Mouse (Mus musculus): Measurements from ENCODE around the gene Sun5. TPM values are rescaled to one million over a fixed set of nuclear protein-coding genes. Genes with fewer than 3 reads are reported as not detected.
"Not testable (repeated sequence)": the region's sequence is repeated elsewhere in the genome, so short reads cannot be mapped to it uniquely, and the experiment has no call there.

The Sun5 gene
- total RNA-seq, 1 experiment = not detected

DNA sequence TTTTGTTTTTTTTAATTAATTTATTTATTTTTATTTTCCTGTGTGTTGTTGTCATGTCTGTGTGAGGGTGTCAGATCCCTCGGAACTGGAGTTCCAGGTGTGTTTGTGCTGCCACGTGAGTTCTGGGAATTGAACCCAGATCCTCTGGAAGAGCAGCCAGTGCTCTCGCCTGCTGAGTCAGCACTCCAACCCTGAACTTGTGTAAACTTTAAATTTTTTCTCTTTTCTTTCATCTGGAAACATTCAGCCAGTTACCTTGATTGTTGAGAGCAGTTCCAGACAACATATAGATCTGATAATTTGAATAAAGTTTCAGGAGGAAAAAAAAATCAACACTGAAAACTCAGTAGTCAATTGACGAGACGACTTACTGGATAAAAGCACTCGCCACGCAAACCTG is 42.2 kb downstream of the Sun5 start:
- in situ Hi-C loops (cut with MboI; ENCODE audit: low sequenced_read_pairs in 2 of 2, unreplicated experiment in 2 of 2) = no loop called here
- H3K9me3 ChIP-seq (ENCODE audit: control insufficient read depth, insufficient read depth, low read depth, low read length) = no peaks in the 10 kb centered on the region
- no peak overlapping the region for H3K4me3 ChIP-seq (ENCODE audit: insufficient read depth in 1 of 2, low read depth in 1 of 2, low read length in 2 of 2, poor library complexity in 1 of 2, severe bottlenecking in 1 of 2)
- no peaks in the 10 kb centered on the region for H3K4me1 ChIP-seq (ENCODE audit: control insufficient read depth in 2 of 2, insufficient read depth in 2 of 2, low read length in 2 of 2, poor library complexity in 1 of 2)
- no peak for DNase-seq (ENCODE audit: low read depth, low spot score)
- no peaks in the 10 kb centered on the region for H3K36me3 ChIP-seq (ENCODE audit: control insufficient read depth, insufficient read depth, low read length, poor library complexity, severe bottlenecking)
- no peak overlapping the region for H3K9ac ChIP-seq (ENCODE audit: insufficient read depth, low read depth, low read length, poor library complexity, severe bottlenecking)
- TF ChIP-seq HCFC1 (IDR thresholded peaks at IDR 0.05; ENCODE audit: borderline replicate concordance, insufficient read depth, low read length) = no peak
- peak; percentile 82 for TF ChIP-seq MAFK (IDR thresholded peaks at IDR 0.05; ENCODE audit: insufficient read depth, low read depth, low read length)
- H3K27ac ChIP-seq (ENCODE audit: insufficient read depth, low read depth, low read length, poor library complexity, severe bottlenecking) = no peak overlapping the region

DNA sequence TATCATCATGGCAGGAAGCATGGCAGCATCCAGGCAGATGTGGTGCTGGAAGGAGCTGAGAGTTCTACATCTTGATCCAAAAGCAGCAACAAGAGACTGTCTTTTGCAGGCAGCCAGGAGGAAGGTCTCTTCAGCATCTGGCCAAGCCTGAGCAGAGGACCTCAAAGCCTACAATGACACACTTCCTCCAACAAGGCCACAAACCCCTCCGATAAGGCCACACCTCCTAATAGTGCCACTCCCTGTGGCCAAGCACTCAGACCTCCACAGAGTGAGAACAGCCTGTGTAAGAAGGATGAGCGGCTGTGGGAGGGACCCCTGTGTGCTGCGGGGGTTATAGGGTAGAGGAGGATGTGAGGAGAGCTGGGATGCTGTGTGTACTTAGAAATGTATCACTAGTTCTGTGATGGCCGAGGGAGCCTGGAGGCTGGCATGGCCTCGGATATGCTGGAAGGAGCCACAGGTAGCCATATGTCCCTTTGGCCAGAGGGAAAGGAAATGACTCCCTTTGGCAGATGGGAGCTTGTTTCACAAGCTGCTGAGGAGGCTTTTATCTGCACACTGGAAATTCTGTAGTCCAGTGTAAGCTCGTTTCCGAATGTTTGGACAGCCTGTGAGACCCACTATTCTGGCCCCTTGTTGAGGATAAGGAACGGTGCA is 43.6 kb downstream of the Sun5 start:
- Histone ChIP-seq H3K36me3 (ENCODE audit: control insufficient read depth, insufficient read depth, low read length, poor library complexity, severe bottlenecking) (no peaks in the 10 kb centered on the region), H3K9me3 (ENCODE audit: control insufficient read depth, insufficient read depth, low read depth, low read length) (no peaks in the 10 kb centered on the region), H3K4me3 (ENCODE audit: insufficient read depth in 1 of 2, low read depth in 1 of 2, low read length in 2 of 2, poor library complexity in 1 of 2, severe bottlenecking in 1 of 2) (no peak overlapping the region), H3K9ac (ENCODE audit: insufficient read depth, low read depth, low read length, poor library complexity, severe bottlenecking) (no peak overlapping the region), H3K4me1 (ENCODE audit: control insufficient read depth in 2 of 2, insufficient read depth in 2 of 2, low read length in 2 of 2, poor library complexity in 1 of 2) (no peaks in the 10 kb centered on the region), H3K27ac (ENCODE audit: insufficient read depth, low read depth, low read length, poor library complexity, severe bottlenecking) (no peak overlapping the region)
- no peak for DNase-seq (ENCODE audit: low read depth, low spot score)
- TF ChIP-seq ZNF384 (IDR thresholded peaks at IDR 0.05; ENCODE audit: low read depth, low read length) (no peak), ZC3H11A (IDR thresholded peaks at IDR 0.05; ENCODE audit: borderline replicate concordance, low read depth, low read length) (no peak)
- in situ Hi-C loops (cut with MboI; ENCODE audit: low sequenced_read_pairs in 2 of 2, unreplicated experiment in 2 of 2) = no loop called here

DNA sequence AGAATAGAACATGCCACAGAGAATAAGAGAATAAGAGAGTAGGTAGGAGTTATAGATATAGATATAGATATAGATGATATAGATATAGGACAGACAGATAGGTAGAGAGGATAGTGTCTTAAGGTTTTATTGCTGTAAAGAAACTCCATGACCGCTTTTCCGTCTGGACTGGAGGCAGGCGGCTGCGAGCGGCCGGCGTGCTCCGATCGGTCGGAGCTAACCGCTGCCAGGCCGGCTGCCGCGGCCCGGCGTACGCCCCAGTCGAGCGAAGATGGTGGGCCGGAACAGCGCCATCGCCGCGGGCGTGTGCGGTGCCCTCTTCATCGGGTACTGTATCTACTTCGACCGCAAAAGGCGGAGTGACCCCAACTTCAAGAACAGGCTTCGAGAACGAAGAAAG is 45.0 kb downstream of the Sun5 start:
- in situ Hi-C loops (cut with MboI; ENCODE audit: low sequenced_read_pairs in 2 of 2, unreplicated experiment in 2 of 2); DNase-seq (ENCODE audit: low read depth, low spot score); H3K4me1 ChIP-seq (ENCODE audit: control insufficient read depth in 2 of 2, insufficient read depth in 2 of 2, low read length in 2 of 2, poor library complexity in 1 of 2): not testable (repeated sequence)

DNA sequence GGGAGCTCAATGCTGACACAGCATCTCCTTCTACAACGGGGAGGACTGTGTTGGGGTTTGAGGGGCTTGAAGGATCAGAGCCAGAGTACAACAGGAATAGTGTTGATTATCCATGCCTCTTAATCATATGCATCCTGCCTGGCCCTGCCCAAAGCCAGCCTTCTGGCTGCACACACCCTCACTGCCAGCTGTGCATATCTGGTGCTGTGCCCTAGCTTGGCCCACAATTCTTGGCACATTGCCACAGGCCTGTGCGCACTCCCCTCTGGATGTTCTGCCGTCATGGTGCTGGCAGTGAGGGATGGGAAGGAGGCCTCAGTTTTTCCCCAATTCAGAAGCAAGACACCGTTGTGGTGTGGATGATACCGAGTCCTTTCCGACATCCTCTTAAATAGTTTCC is 46.3 kb downstream of the Sun5 start:
- no peak overlapping the region for H3K9ac ChIP-seq (ENCODE audit: insufficient read depth, low read depth, low read length, poor library complexity, severe bottlenecking)
- no peaks in the 10 kb centered on the region for H3K9me3 ChIP-seq (ENCODE audit: control insufficient read depth, insufficient read depth, low read depth, low read length)
- no peak overlapping the region for H3K27ac ChIP-seq (ENCODE audit: insufficient read depth, low read depth, low read length, poor library complexity, severe bottlenecking)
- TF ChIP-seq ZNF384 (IDR thresholded peaks at IDR 0.05; ENCODE audit: low read depth, low read length) = no peak
- in situ Hi-C loops (cut with MboI; ENCODE audit: low sequenced_read_pairs in 2 of 2, unreplicated experiment in 2 of 2) = no loop called here
- H3K36me3 ChIP-seq (ENCODE audit: control insufficient read depth, insufficient read depth, low read length, poor library complexity, severe bottlenecking) = no peaks in the 10 kb centered on the region
- no peaks in the 10 kb centered on the region for H3K4me1 ChIP-seq (ENCODE audit: control insufficient read depth in 2 of 2, insufficient read depth in 2 of 2, low read length in 2 of 2, poor library complexity in 1 of 2)
- no peak overlapping the region for H3K4me3 ChIP-seq (ENCODE audit: insufficient read depth in 1 of 2, low read depth in 1 of 2, low read length in 2 of 2, poor library complexity in 1 of 2, severe bottlenecking in 1 of 2)
- no peak for DNase-seq (ENCODE audit: low read depth, low spot score)

More for the DNA sequence above, 45.0 kb downstream of the Sun5 start:
- not testable (repeated sequence) for H3K36me3 ChIP-seq (ENCODE audit: control insufficient read depth, insufficient read depth, low read length, poor library complexity, severe bottlenecking); H3K9me3 ChIP-seq (ENCODE audit: control insufficient read depth, insufficient read depth, low read depth, low read length); H3K4me3 ChIP-seq (ENCODE audit: insufficient read depth in 1 of 2, low read depth in 1 of 2, low read length in 2 of 2, poor library complexity in 1 of 2, severe bottlenecking in 1 of 2); H3K27ac ChIP-seq (ENCODE audit: insufficient read depth, low read depth, low read length, poor library complexity, severe bottlenecking); H3K9ac ChIP-seq (ENCODE audit: insufficient read depth, low read depth, low read length, poor library complexity, severe bottlenecking)

DNA sequence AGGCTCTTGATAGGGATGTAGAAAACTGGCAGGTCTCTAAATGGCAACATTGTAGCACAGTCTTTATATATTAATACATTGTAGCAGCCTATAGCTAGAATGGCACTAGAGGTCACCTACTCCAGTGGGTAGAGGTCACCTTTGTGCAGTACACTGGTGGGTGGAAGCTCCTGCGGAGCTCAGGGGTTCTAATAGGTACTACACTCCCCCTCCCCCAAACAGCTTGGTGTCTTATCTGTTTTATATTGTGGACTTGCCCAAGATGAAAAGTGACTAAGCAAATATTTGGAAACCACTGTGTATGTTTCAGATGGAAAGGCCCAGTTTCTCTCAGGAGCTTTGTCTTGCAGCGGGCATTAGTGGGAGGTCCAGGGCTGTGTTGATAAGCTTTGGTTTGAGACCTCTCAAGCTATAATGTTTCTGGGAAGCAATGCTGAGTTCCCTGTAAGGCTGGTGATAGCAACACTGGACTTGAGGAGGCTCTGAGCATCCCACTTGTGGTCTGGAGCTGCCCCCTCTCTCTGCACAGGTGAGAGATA is 48.8 kb downstream of the Sun5 start:
- TF ChIP-seq MAFK (IDR thresholded peaks at IDR 0.05; ENCODE audit: insufficient read depth, low read depth, low read length) = no peak
- TF ChIP-seq ZC3H11A (IDR thresholded peaks at IDR 0.05; ENCODE audit: borderline replicate concordance, low read depth, low read length) = no peak
- TF ChIP-seq CHD2 (IDR thresholded peaks at IDR 0.05; ENCODE audit: low read depth, low read length) = no peak
- TF ChIP-seq HCFC1 (IDR thresholded peaks at IDR 0.05; ENCODE audit: borderline replicate concordance, insufficient read depth, low read length) = no peak
- no peak for TF ChIP-seq ZNF384 (IDR thresholded peaks at IDR 0.05; ENCODE audit: low read depth, low read length)
- no peaks in the 10 kb centered on the region for H3K4me1 ChIP-seq (ENCODE audit: control insufficient read depth in 2 of 2, insufficient read depth in 2 of 2, low read length in 2 of 2, poor library complexity in 1 of 2)

More for the DNA sequence above, 48.8 kb downstream of the Sun5 start:
- Histone ChIP-seq H3K9me3 (ENCODE audit: control insufficient read depth, insufficient read depth, low read depth, low read length) (no peaks in the 10 kb centered on the region), H3K27ac (ENCODE audit: insufficient read depth, low read depth, low read length, poor library complexity, severe bottlenecking) (no peak overlapping the region), H3K36me3 (ENCODE audit: control insufficient read depth, insufficient read depth, low read length, poor library complexity, severe bottlenecking) (no peaks in the 10 kb centered on the region), H3K9ac (ENCODE audit: insufficient read depth, low read depth, low read length, poor library complexity, severe bottlenecking) (no peak overlapping the region), H3K4me3 (ENCODE audit: insufficient read depth in 1 of 2, low read depth in 1 of 2, low read length in 2 of 2, poor library complexity in 1 of 2, severe bottlenecking in 1 of 2) (no peak overlapping the region)
- no peak for DNase-seq (ENCODE audit: low read depth, low spot score)
- in situ Hi-C loops (cut with MboI; ENCODE audit: low sequenced_read_pairs in 2 of 2, unreplicated experiment in 2 of 2) = no loop called here
